Mouse (Mus musculus): ENCODE data around the gene Cdk9.

DNA sequence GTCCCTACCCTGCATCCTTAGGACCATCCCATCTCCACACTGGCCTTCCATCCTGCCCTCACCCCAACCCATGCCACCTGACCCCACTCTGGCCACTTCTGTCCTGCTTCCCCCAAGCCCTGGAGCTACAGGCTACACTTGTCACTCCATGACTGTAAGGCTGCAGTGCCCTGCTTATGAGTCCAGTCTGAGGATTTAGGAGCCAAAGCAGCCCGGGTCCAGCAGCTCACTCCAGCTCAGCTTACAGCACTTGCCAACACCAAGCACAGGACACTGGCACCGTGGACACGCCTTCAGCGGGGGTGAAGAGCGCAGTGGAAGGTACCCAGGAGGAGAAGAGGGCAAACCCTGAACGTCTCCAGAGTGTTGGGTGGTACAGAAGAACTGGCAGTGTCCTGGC lies 5.9 kb downstream of the Cdk9 start:
- TF ChIP-seq MAFK (IDR thresholded peaks at IDR 0.05; ENCODE audit: insufficient read depth, low read depth, low read length): no peak
- TF ChIP-seq HCFC1 (IDR thresholded peaks at IDR 0.05; ENCODE audit: borderline replicate concordance, insufficient read depth, low read length): no peak
